In the genomic region with DNA sequence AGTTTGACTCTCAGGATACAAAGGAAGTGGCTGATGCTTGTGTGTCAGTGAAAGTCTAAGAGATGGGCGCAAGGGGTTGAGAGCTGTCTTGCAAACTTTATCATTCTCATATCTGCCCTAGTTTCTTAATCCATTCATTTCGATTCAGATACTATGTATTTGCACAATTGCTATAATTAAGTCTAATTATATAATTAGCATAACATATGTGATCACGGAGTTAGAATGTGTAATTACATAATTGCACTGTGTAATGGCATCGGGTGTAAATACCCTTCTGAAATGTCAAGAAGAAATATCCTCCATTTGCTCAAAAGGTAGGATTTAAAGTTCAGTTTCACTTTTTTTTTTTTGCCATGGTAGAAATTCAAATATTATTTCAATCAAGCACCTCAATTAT, we compare ENCODE assay signal across 26 mouse cellular contexts.
DNase-seq lines count a peak whose midpoint lies in the region; ATAC-seq and TF ChIP-seq lines count a peak whose summit lies in the region.
"Had no signal": no experiment of that assay in that cellular context is flagged by ENCODE, and none has a peak within 500 bp of the region (broad histone marks: within the 10 kb centered on the region; RNA-seq: fewer than 3 reads in every experiment).

No protein-coding gene starts in this region.

- no peak for TF ChIP-seq POLR2A in brain, embryonic 14.5 days (IDR thresholded peaks at IDR 0.05; ENCODE audit: borderline replicate concordance, extremely low read depth, insufficient read depth, insufficient read length, poor library complexity, severe bottlenecking)

- H3K27ac ChIP-seq in forebrain, embryonic 13.5 days = no peak overlapping the region
- no peak overlapping the region for H3K27ac ChIP-seq in forebrain, embryonic 15.5 days (replicated peaks)
- H3K27ac ChIP-seq in hindbrain, embryonic 13.5 days = peak overlapping the region; percentile 55; the same call in 1 of the 2 replicates
- H3K27ac ChIP-seq in hindbrain, embryonic 14.5 days = no peak overlapping the region
- H3K27ac ChIP-seq: embryonic facial prominence, embryonic 15.5 days; forebrain, embryonic 10.5 days had no signal

- peaks cover 9% of the 10 kb centered on the region; the same call in 1 of the 2 replicates for H3K27me3 ChIP-seq in forebrain, embryonic 13.5 days
- no peaks in the 10 kb centered on the region for H3K27me3 ChIP-seq in forebrain, embryonic 15.5 days
- peaks cover 12% of the 10 kb centered on the region for H3K27me3 ChIP-seq in hindbrain, embryonic 13.5 days
- H3K27me3 ChIP-seq in hindbrain, embryonic 14.5 days (ENCODE audit: control insufficient read depth, insufficient read depth, low read length) = 0 out of 2 replicates have a peak, but pooled peaks cover 4% of the 10 kb centered on the region
- H3K27me3 ChIP-seq: CH12.LX; embryonic facial prominence, embryonic 13.5 days; embryonic facial prominence, embryonic 15.5 days had no signal

- 0 out of 2 replicates have a peak, but pooled peaks have one; percentile 30 for ATAC-seq in forebrain, embryonic 13.5 days
- ATAC-seq in forebrain, embryonic 15.5 days (replicated peaks) = no peak
- ATAC-seq in hindbrain, embryonic 13.5 days (ENCODE audit: low FRiP score) = no peak
- no peak for ATAC-seq in hindbrain, embryonic 14.5 days (ENCODE audit: low FRiP score)
- ATAC-seq: activated CD4-positive, CD25-positive, alpha-beta regulatory T cell, adult 4 months; CD4-positive, CD25-positive, alpha-beta regulatory T cell, adult 4 months; forebrain, embryonic 16.5 days; Patski had no signal

- H3K4me1 ChIP-seq in forebrain, embryonic 13.5 days = peaks cover 13% of the 10 kb centered on the region
- H3K4me1 ChIP-seq in forebrain, embryonic 15.5 days = peaks cover 8% of the 10 kb centered on the region
- peaks cover 11% of the 10 kb centered on the region for H3K4me1 ChIP-seq in hindbrain, embryonic 13.5 days (replicated peaks)
- peaks cover 4% of the 10 kb centered on the region; the same call in 1 of the 2 replicates for H3K4me1 ChIP-seq in hindbrain, embryonic 14.5 days (replicated peaks; ENCODE audit: control insufficient read depth, insufficient read depth, low read length)

- no peak overlapping the region for H3K4me2 ChIP-seq in forebrain, embryonic 13.5 days
- no peak overlapping the region for H3K4me2 ChIP-seq in forebrain, embryonic 15.5 days (replicated peaks)
- no peak overlapping the region for H3K4me2 ChIP-seq in hindbrain, embryonic 13.5 days
- H3K4me2 ChIP-seq in hindbrain, embryonic 14.5 days (replicated peaks) = no peak overlapping the region
- H3K4me2 ChIP-seq: embryonic facial prominence, embryonic 13.5 days; embryonic facial prominence, embryonic 15.5 days had no signal

- no peaks in the 10 kb centered on the region for H3K36me3 ChIP-seq in forebrain, embryonic 13.5 days (ENCODE audit: poor library complexity, severe bottlenecking)
- no peaks in the 10 kb centered on the region for H3K36me3 ChIP-seq in forebrain, embryonic 15.5 days
- no peaks in the 10 kb centered on the region for H3K36me3 ChIP-seq in hindbrain, embryonic 13.5 days
- no peaks in the 10 kb centered on the region for H3K36me3 ChIP-seq in hindbrain, embryonic 14.5 days (replicated peaks; ENCODE audit: control insufficient read depth, insufficient read depth)
- H3K36me3 ChIP-seq: embryonic facial prominence, embryonic 13.5 days; embryonic facial prominence, embryonic 15.5 days; forebrain, embryonic 10.5 days; G1E had no signal

- H3K9me3 ChIP-seq in forebrain, embryonic 13.5 days (replicated peaks) = no peaks in the 10 kb centered on the region
- no peaks in the 10 kb centered on the region for H3K9me3 ChIP-seq in forebrain, embryonic 15.5 days
- no peaks in the 10 kb centered on the region for H3K9me3 ChIP-seq in hindbrain, embryonic 13.5 days
- no peaks in the 10 kb centered on the region for H3K9me3 ChIP-seq in hindbrain, embryonic 14.5 days (ENCODE audit: control insufficient read depth, low read length)
- H3K9me3 ChIP-seq: embryonic facial prominence, embryonic 13.5 days; embryonic facial prominence, embryonic 15.5 days; forebrain, embryonic 10.5 days had no signal

- 54% methylated on average over 4 of the region's 4 CpGs for WGBS in forebrain, embryonic 13.5 days
- WGBS in forebrain, embryonic 15.5 days = 43% methylated on average over 4 of the region's 4 CpGs
- WGBS in hindbrain, embryonic 13.5 days = 68% methylated on average over 4 of the region's 4 CpGs
- 74% methylated on average over 4 of the region's 4 CpGs for WGBS in hindbrain, embryonic 14.5 days

- no peak overlapping the region for H3K9ac ChIP-seq in forebrain, embryonic 13.5 days
- H3K9ac ChIP-seq in forebrain, embryonic 15.5 days (replicated peaks) = no peak overlapping the region
- H3K9ac ChIP-seq in hindbrain, embryonic 13.5 days = no peak overlapping the region
- no peak overlapping the region for H3K9ac ChIP-seq in hindbrain, embryonic 14.5 days
- H3K9ac ChIP-seq: embryonic facial prominence, embryonic 13.5 days; embryonic facial prominence, embryonic 15.5 days had no signal

- TF ChIP-seq CTCF in brain, embryonic 14.5 days (IDR thresholded peaks at IDR 0.05; ENCODE audit: borderline replicate concordance, extremely low read depth, insufficient read depth, insufficient read length) = no peak

- DNase-seq in hindbrain, embryonic 14.5 days (ENCODE audit: low spot score) = no peak
- peak; percentile 51 for DNase-seq in brain, embryonic 14.5 days (ENCODE audit: low read depth)
- DNase-seq: adrenal gland, adult 8-10 months; adrenal gland, postnatal 14 days; adrenal gland, postnatal 36 days; B cell, adult 2 months; cerebellum, adult 11 months; cerebellum, adult 18-20 months; cerebellum, adult 8-10 months; cerebellum, adult 9-11 months; cerebellum, postnatal 14 days; cerebellum, postnatal 36 days; embryo, embryonic 11 days had no signal

- no peak overlapping the region for H3K4me3 ChIP-seq in forebrain, embryonic 13.5 days
- no peak overlapping the region for H3K4me3 ChIP-seq in forebrain, embryonic 15.5 days
- H3K4me3 ChIP-seq in hindbrain, embryonic 13.5 days = no peak overlapping the region
- H3K4me3 ChIP-seq in hindbrain, embryonic 14.5 days (replicated peaks; ENCODE audit: low read length) = no peak overlapping the region
- H3K4me3 ChIP-seq: embryonic facial prominence, embryonic 13.5 days; embryonic facial prominence, embryonic 15.5 days; erythroblast, embryonic 14.5 days; forebrain, embryonic 10.5 days had no signal
